Mouse (Mus musculus) ES-Bruce4 (cell line): ENCODE results near the gene Atp4b.

Experiments used
- CTCF ChIP-seq: IDR thresholded peaks from one replicate; pipeline ENCODE4 v1.8.1; 2011; ENCODE audit warnings: low read depth, low read length
- EP300 ChIP-seq: IDR thresholded peaks from 2 replicates; pipeline ENCODE4 v1.6.1; 2011; ENCODE audit warnings: low read depth, low read length; ENCODE audit not compliant: insufficient read depth
- POLR2A ChIP-seq: IDR thresholded peaks from one replicate; pipeline ENCODE4 v1.8.1; 2011; ENCODE audit warnings: low read length; ENCODE audit not compliant: insufficient read depth

- TF ChIP-seq EP300, result no peak
- TF ChIP-seq CTCF, result no peak
- TF ChIP-seq POLR2A, result no peak
Measured at GRCm38 (mm10) chr8:13430866-13431265, 34.2 kb upstream of the Atp4b start.
